Mouse (Mus musculus) forebrain, embryonic 13.5 days (tissue): Measurements from ENCODE around the gene Galp. TPM values are rescaled to one million over a fixed set of nuclear protein-coding genes. Genes with fewer than 3 reads are reported as not detected.

ENCODE experiments used
- ATAC-seq: fragments of 200-750 bp; cut with Nextera tagmentation; 2 replicates; pipeline ENCODE4 v1.8.0; 2017
- H3K27ac ChIP-seq: fragments of 300-500 bp; sonication (generic); 2 replicates; pipeline ENCODE4 v1.5.1; 2015; ENCODE audit warnings: inconsistent platforms, mild to moderate bottlenecking, moderate library complexity
- H3K27me3 ChIP-seq: fragments of 300-500 bp; sonication (generic); 2 replicates; pipeline ENCODE4 v1.6.1; 2015; ENCODE audit warnings: mild to moderate bottlenecking, inconsistent platforms
- H3K36me3 ChIP-seq: fragments of 300-500 bp; sonication (generic); 2 replicates; pipeline ENCODE4 v1.6.1; 2015; ENCODE audit warnings: mild to moderate bottlenecking, inconsistent platforms; ENCODE audit not compliant: poor library complexity, severe bottlenecking
- H3K4me1 ChIP-seq: fragments of 300-500 bp; sonication (generic); 2 replicates; pipeline ENCODE4 v1.6.1; 2015; ENCODE audit warnings: inconsistent platforms
- H3K4me2 ChIP-seq: fragments of 300-500 bp; sonication (generic); 2 replicates; pipeline ENCODE4 v1.6.1; 2015; ENCODE audit warnings: inconsistent platforms, mild to moderate bottlenecking, moderate library complexity
- H3K4me3 ChIP-seq: fragments of 300-500 bp; sonication (generic); 2 replicates; pipeline ENCODE4 v1.5.1; 2015; ENCODE audit warnings: mild to moderate bottlenecking, inconsistent platforms
- H3K9ac ChIP-seq: fragments of 300-500 bp; sonication (generic); 2 replicates; pipeline ENCODE4 v1.6.1; 2015; ENCODE audit warnings: mild to moderate bottlenecking, inconsistent platforms
- H3K9me3 ChIP-seq: fragments of 300-500 bp; sonication (generic); replicated peaks from 2 replicates; pipeline ENCODE4 v1.6.1; 2016; ENCODE audit warnings: inconsistent platforms
- WGBS: fragments of 180-500 bp; shearing (Covaris S2); methylation state at CpG from one replicate; pipeline ENCODE4 v1.1.7; 2015; 5-methylcytosine and 5-hydroxymethylcytosine counted together
- polyA plus RNA-seq: library from polyadenylated mRNA; unstranded; fragments of >200 nt; fragmentation: Nextera tagmentation; extraction: Ambion mirVana; gene quantifications from 2 replicates; pipeline ENCODE4 v1.2.1, GENCODE M21; 2015

The Galp gene
- polyA plus RNA-seq, 1 experiment from 2014 or later = not detected

DNA sequence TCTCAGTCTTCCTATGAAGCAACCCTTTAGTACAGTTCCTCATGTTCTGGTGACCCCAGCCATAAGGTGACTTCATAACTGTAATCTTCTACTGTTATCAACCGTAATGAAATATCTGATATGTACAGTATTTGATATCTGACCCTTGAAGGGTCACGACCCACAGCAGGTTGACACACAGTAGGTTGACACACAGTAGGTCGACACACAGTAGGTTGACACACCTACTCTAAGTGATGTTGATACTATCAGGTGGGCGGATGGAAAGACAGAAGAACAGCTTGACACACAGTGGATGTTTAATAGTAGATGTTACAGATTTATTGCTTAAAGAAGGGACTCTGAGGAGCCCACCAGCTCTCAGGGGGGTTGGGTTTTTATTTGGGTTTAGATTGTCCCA is 66.1 kb downstream of the Galp start:
- H3K9ac ChIP-seq = no peak overlapping the region
- H3K27me3 ChIP-seq = no peaks in the 10 kb centered on the region
- no peak for ATAC-seq
- H3K4me1 ChIP-seq = no peaks in the 10 kb centered on the region
- no peak overlapping the region for H3K4me3 ChIP-seq
- no peak overlapping the region for H3K27ac ChIP-seq
- no peaks in the 10 kb centered on the region for H3K36me3 ChIP-seq
- no peaks in the 10 kb centered on the region for H3K9me3 ChIP-seq
- no peak overlapping the region for H3K4me2 ChIP-seq
- WGBS = 83% methylated on average over 4 of the region's 4 CpGs

DNA sequence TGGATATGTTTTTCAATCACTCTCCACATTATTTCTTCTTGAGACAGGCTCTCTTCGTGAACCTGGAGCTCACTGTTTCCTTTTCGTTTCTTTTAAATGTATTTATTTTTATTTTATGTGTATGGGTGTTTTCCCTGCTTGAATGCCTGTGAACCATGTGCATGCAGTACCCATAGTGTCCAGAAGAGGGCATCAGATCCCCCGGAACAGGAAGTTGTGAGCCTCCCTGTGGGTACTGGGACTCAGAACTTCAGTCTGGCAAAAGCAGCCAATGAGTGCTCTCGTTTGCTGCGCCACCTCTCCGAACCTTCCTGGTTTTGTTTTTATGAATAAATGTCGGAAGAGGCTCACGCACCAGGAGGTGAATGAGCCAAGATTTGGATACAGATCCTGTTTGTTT is 68.8 kb downstream of the Galp start:
- Histone ChIP-seq H3K4me2 (no peak overlapping the region), H3K36me3 (no peaks in the 10 kb centered on the region), H3K4me1 (no peaks in the 10 kb centered on the region), H3K27me3 (no peaks in the 10 kb centered on the region), H3K9me3 (no peaks in the 10 kb centered on the region), H3K4me3 (no peak overlapping the region), H3K9ac (no peak overlapping the region), H3K27ac (no peak overlapping the region)
- 60% methylated on average over 8 of the region's 8 CpGs for WGBS
- no peak for ATAC-seq

Other genes starting within 250 kb of the Galp start
- not detected in 2 replicates for gene Vmn1r65, start 186.1 kb upstream of the Galp start, polyA plus RNA-seq
- gene Nlrp4c, start 151.9 kb upstream of the Galp start, polyA plus RNA-seq = not detected in 2 replicates
- 20.0 and 22.8 TPM in 2 replicates for gene Zfp787, start 41.1 kb upstream of the Galp start, polyA plus RNA-seq
- 84.4 and 85.5 TPM in 2 replicates for gene Zfp444, start 24.9 kb upstream of the Galp start, polyA plus RNA-seq
- not detected in 2 replicates for gene Zscan5b, start 25.2 kb downstream of the Galp start, polyA plus RNA-seq
- not detected in 2 replicates for gene Epp13, start 55.6 kb downstream of the Galp start, polyA plus RNA-seq
- 14.8 and 16.5 TPM in 2 replicates for gene Zfp667, start 89.5 kb downstream of the Galp start, polyA plus RNA-seq
- gene Zfp583, start 134.2 kb downstream of the Galp start, polyA plus RNA-seq = 9.2 and 9.9 TPM in 2 replicates
- gene Gm3854, start 146.7 kb downstream of the Galp start, polyA plus RNA-seq = 4.1 and 4.9 TPM in 2 replicates
- gene Zfp78, start 166.2 kb downstream of the Galp start, polyA plus RNA-seq = 3.3 TPM in 2 replicates
- 12.4 and 13.7 TPM in 2 replicates for gene Zfp28, start 186.2 kb downstream of the Galp start, polyA plus RNA-seq
- gene Smim17, start 201.6 kb downstream of the Galp start, polyA plus RNA-seq = 1.4 and 1.6 TPM in 2 replicates
- 0.05 TPM in 1 of 2 replicates, not detected in the other for gene Gm20715, start 213.2 kb downstream of the Galp start, polyA plus RNA-seq
- gene Olfr1344, start 241.6 kb downstream of the Galp start, polyA plus RNA-seq = 0.09 TPM in 1 of 2 replicates, not detected in the other